ENCODE assay signal across 21 mouse cellular contexts in the genomic region with DNA sequence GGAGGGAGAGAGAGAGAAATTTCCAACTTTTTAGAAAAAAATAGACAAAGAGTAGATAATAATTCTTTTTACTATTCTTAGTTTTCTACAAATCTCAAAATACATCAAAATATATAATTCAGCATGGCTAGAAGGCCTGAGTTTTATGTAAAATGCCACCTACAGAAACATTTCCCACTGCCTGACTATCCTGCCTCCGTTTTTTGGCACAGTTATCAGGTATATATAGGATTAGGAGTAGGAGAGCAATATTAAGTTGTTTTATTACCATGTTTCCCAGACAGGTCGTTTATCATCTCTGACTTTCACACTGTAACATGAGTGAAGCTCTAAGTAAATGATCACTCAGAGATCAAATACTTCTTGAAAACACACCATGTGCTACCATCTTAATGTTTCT.
DNase-seq lines count a peak whose midpoint lies in the region; ATAC-seq and TF ChIP-seq lines count a peak whose summit lies in the region.
"Had no signal": no experiment of that assay in that cellular context is flagged by ENCODE, and none has a peak within 500 bp of the region (broad histone marks: within the 10 kb centered on the region; RNA-seq: fewer than 3 reads in every experiment).

No protein-coding gene starts in this region.

- no peak for TF ChIP-seq CTCF in left cerebral cortex, adult 2 months (IDR thresholded peaks at IDR 0.05)

- no peak for DNase-seq in frontal cortex, postnatal 25 days (ENCODE audit: low spot score in 2 of 2)
- DNase-seq in left cerebral cortex, adult 2 months (ENCODE audit: extremely low spot score in 1 of 2, low spot score in 2 of 2): no peak
- DNase-seq in left cerebral cortex, adult 11 months (ENCODE audit: low spot score): no peak
- peak; percentile 37 for DNase-seq in brain, adult 2 months (ENCODE audit: low read depth, low spot score)
- DNase-seq in telencephalon, adult 2 months (ENCODE audit: low read depth, low spot score): peak; percentile 32
- DNase-seq in gastrocnemius, postnatal 36 days: no peak
- no peak for DNase-seq in thymus, postnatal 0 days (ENCODE audit: low spot score)
- DNase-seq: adrenal gland, adult 2 months; adrenal gland, adult 8-10 months; adrenal gland, postnatal 10 days; adrenal gland, postnatal 14 days; adrenal gland, postnatal 25 days; adrenal gland, postnatal 36 days; B cell, adult 2 months; cerebellum, adult 11 months; cerebellum, adult 11-12 months; cerebellum, adult 18-20 months had no signal

- intact Hi-C loops in left cerebral cortex, adult 2 months (cut with DNase I): no loop called here
- intact Hi-C loops in gastrocnemius, postnatal 36 days (cut with DNase I): no loop called here

- H3K4me3 ChIP-seq in left cerebral cortex, adult 2 months: no peak overlapping the region

- ATAC-seq in frontal cortex, adult (ENCODE audit: low TSS enrichment): peak; percentile 80
- ATAC-seq: activated CD4-positive, CD25-positive, alpha-beta regulatory T cell, adult 4 months; CD4-positive, CD25-positive, alpha-beta regulatory T cell, adult 4 months; Patski had no signal

- H3K27ac ChIP-seq in left cerebral cortex, adult 2 months: peak overlapping the region; percentile 16; the same call in 1 of the 2 replicates

Comparison
In these comparisons a context has a peak if more than half of its experiments do, and no peak if none do; other contexts are left out.
1. DNase-seq: peak in brain, adult 2 months (single experiment) and telencephalon, adult 2 months (single experiment); none in frontal cortex, postnatal 25 days (0 of 2), left cerebral cortex, adult 2 months (0 of 2), left cerebral cortex, adult 11 months (single experiment), gastrocnemius, postnatal 36 days (0 of 2) and thymus, postnatal 0 days (single experiment).